Mouse (Mus musculus): ENCODE data around the gene Tgfbr3.
"Not testable (repeated sequence)": the region's sequence is repeated elsewhere in the genome, so short reads cannot be mapped to it uniquely, and the experiment has no call there.

Gene Tgfbr3

DNA sequence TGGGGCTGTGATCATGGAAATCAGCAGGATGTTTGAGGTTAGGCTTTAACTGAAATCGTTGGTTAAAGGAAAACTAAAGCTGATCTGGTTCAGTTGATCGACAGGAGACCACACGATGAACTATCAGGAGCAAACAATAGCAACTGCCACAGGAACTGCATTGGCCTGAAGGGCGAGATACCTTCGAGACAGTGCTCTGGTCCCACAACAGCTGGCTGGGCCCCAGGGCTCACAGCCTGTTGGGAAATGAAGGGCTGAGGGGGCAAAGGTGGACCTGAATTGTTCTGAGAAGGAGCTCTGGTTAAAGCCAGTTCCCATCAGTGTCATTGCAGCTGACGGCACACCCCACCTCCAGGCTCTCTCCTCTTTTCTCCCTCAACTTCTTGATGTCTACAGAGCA, 52.5 kb downstream of the Tgfbr3 start:
- no peak for DNase-seq

DNA sequence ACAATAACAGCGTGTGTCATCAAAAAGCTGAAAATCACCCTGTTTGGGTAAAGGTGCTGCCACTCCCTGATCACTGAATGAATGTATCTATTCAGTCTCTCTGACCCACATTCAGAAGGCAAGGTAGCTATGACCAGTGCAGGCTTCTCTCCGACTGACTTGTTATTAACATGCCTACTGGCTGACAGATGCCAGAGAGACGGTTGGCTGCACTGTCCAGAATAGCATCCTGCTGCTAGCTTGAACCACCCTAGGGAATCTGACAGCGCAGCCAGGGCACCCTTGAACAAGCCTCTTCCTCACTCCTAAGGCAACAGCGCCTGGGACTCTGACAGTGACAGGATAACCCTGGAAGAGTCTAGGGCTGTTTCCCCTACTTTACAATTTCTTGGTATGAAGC, 53.4 kb downstream of the Tgfbr3 start:
- DNase-seq = no peak

DNA sequence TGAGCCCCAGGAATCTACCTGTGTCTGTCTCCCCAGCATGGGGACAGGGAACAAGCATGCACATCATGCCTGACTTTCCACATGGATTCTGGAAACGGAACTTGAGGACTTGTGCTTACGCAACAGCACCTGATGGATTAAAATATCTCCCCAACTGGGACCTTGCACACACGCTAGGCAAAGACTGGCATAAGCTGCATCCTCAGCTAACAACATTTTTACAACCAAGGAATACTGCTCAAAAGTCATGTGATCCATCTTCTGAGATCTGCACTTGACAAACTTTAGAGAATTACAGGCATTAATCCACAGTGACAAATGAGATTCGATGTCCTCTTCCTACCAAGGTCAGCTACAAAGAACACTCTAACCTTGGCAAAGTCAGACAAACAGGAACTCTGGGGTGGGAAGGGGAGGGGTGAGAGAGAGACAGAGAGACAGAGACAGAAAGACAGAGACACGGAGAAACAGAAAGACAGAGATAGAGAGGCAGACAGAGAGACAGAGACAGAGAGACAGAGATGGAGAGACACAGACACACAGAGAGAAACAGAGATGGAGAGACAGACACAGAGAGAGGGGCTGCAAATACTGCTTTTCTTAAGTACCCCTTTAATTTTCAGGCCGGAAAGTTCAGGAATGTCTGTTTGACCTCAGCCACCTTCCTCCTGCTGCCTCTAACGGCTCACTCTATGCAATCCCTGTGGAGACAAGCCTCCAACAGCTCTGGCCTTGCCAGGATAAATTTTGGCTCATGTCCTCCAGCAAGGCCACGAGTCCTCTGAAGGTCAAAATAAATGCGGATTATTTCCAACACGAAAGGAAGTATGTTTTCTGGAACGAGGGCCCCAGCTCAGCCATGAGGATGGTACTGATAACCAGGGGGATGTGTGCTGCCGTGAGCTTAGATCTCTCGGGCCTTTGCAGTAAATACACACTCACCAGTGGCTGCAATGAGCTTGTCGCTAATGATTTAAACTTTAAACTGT, 55.8 kb downstream of the Tgfbr3 start:
- no peak for DNase-seq

DNA sequence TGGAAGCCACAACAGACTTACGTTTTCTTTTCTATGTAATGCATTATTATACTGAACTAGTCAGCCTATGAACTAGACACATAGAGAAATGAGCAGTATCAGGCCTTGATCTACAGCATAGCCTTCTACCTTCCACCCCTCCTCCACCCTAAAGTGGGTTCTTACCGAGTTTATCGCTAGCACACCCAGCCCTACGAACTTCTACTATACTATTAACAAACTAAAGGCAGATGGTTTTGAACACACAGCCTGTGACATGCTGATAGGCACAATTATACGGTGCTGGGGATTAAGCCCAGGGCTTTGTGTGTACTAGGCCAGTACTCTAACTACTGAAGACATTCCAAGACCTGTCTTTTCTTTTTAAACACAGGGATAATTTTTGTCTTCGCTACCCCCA, 59.2 kb downstream of the Tgfbr3 start:
- no peak for DNase-seq

DNA sequence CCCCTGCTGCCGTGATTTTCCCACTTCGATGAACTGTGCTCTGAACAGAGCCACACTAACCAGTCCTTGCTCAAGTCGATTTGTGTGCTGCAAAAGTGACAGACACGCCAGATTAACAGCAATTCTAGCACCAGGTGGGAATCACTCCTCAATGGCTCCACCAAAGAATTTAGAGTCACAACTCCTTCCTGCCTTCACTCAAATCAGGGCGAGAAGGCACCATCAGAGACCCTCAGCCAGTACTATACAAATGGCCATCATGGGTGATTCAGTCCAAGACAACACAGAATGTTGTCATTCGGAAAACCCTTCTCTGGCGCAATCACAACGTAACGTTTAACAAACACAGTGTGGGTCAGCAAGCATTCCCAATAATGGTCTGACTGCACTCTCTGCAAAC, 60.4 kb downstream of the Tgfbr3 start:
- no peak for DNase-seq

DNA sequence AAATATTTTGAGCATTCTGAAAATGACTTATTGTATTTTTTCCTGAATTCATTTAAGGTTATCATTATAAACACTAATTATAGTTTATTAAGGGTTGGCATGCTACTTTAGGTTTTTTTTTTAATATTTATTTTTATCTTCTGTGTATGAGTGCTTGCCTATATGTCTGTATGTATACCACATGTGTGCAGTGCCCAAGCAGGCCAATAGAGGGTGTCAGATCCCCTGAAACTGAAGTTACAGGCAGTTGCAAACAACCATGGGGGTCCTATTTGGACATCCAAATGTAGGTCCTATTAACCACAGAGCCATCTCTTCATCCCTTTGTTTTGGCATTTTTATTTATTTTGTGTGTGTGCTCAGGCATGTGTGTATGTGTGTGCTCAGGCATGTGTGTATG, 61.8 kb downstream of the Tgfbr3 start:
- DNase-seq = no peak

DNA sequence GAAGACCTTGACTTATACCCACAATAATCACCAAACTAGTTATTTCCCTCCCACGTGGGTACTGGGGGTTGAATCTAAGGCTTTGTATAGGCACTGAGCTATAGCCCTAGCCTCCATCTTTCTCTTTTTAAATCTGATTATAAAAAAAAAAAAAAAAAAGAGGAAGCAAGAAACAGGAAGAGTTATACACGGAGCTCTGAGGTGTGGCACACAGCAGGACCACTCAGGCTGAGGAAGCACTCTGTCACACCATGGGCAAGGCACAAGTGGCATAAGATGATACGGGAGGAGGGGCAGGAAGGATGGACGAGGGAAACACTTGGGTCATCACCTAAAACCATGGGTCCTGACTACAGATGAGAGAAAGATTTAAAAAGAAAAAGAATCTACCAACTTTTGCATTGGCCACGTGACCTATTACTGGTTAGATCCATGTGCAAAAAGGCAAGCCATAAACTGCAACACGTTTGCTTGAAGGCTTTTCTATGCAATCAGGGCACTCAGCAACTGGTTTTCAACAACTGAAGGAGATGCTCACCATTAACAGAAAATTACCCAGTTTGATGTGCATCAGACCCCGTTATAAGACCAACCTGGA, 64.5 kb downstream of the Tgfbr3 start:
- no peak for DNase-seq

DNA sequence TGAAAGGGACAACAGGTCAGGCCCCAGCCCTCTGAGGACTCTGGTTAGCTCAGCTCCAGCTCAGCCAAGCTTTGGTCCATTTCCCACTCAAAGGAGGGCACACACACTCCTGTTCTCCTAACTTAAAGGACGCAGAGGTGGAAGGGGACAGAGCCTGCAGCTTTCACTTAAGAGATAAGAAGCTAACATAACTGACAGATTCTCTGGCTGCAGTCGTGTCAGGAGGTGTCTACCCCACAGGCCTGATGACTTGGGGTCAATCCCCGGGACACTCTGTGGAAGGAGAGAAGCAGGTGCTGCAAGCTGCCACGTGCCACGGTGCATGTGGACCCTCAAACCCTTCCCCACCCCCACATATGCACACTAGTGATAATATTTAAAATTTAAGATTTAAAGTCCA, 65.3 kb downstream of the Tgfbr3 start:
- no peak for DNase-seq

DNA sequence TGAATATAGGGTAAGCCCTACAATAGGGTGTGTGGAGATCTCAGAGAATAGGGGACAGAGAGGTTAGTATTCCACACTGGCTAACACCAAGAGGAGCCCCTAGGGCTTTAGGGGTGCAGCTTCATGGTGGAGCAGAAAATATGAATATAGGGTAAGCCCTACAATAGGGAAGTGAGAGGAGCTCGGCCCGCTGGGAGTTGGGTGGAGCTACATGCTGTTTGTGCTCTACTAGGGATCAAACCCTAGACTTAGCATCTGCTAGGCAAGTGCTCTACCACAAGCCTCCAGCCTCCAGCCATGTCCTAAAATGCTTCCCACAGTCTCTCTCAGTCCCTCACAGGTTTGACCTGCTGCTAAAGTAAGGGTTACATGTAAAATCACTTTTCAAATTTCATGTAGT, 65.9 kb downstream of the Tgfbr3 start:
- DNase-seq = not testable (repeated sequence)

DNA sequence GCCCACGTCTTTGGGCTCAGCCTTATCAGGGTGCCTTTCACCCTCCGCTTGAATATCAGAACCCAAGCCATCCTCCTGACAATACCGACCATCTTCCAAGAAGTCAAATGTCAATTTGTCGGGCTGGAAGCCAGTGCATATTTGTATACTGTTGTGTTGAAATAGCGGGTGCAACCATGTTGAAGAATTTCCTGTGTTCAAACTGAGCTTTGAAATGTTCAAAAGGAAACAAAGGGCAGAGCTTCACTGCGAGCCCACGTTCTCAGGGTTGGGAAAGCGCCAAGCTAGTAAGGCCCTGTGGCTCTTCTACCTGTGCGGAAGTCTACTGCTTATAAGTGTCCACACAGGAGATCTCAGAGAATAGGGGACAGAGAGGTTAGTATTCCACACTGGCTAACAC, 66.4 kb downstream of the Tgfbr3 start:
- DNase-seq = no peak

DNA sequence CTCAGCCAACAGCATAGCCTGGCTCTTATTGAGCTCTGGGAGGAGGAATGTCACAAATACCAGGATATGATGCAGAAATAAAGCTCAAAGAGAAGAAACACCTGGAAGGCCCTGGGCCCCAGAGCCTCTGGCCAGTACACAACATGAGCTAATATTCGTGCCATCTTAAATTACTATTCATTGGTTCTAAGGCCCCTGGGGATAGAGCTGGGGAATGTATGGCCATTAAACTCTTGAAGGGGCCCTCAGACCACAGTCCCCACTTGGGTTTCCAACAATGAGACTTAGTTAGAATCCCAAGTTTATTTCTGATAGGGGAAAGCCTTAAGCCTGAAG, 66.8 kb downstream of the Tgfbr3 start:
- no peak for DNase-seq

DNA sequence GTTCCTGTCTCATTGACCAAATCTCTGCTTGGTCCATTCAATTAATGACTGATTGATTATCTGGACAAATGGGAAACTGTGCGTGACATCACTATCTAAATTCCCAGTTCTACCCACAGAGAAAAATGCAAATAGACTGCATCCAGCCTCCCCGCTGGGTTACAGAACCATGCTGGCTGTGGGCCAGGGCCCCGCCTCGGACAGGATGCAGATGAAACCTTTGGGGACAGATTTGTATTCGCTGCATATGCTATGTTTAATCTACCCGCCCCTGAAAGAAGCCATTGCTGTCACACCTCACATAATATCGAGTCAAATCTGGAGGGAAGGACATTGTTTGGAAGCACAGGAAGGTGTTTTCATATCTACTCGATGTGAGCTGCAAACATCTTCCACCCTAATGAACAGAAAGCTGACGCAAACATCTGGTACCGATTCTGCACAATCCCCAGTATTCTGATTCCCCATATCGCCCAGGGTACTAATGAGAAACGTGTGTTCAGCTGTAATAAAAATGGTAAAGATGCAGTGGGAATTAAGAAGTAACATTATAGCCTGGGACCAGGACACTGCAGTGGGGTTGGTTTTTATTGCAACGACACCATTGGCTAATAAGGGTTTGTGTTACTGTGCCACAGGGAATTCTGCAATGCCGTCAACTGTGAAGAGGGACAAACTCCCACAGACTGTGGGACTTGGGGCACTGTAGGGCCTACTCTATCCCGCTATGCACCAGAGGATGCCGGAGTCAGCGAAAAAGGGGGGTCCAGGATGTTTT, 67.3 kb downstream of the Tgfbr3 start:
- DNase-seq = no peak

DNA sequence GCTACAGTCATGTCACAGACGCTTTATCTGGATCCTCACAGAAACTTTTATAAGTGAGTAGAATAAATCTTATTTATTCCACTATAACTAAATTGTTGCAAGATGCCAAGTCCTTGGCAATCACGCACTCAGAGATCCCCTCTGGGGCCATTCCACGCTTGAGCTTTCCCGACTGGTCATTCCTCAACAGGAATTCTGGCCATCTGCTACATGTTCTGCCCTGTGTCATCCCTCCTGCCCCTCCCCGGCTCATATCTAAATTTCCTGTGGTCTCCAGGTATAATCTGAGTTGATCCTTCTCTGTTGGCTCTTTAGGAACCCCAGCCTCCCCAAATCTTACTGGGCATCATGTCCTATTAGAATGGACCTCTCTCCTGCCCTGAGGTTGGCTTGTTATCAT, 68.5 kb downstream of the Tgfbr3 start:
- no peak for DNase-seq

DNA sequence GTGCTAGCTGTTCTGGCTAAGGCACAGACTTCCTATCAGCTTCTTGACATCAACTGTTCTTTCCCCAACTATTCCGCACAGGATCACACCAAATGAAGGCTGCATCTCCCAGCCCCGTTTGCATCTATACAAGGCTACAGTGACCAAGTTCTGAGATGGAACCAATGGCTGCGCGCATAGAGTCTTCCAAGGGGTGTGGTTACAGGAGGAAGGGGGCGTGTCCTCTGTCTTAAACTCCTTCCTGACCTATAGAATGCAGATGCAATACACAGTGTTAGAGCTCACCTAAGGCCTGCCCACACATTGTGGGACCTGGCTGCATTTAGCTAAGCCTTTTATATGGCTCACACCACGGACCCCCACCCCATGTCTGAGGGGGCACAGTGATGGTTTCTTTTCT, 69.5 kb downstream of the Tgfbr3 start:
- DNase-seq = no peak

DNA sequence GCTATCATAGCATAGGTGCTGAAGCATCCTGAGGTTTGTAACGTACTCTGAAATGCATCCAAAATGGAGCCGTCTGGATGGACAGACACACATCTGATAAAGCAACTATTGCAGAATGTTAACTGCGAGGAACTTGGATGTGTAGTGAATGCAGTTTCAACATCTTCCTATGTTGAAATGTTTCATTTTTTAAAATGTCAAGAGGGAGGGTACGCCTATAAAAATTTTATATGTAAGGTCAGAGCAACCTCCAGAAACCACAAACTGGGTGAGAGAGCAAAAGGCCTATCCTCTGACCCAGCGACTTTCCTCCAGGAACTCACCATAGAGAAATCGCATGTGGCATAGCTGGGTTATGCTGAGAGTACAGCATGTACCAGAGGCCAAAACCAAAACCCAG, 70.1 kb downstream of the Tgfbr3 start:
- DNase-seq = no peak

DNA sequence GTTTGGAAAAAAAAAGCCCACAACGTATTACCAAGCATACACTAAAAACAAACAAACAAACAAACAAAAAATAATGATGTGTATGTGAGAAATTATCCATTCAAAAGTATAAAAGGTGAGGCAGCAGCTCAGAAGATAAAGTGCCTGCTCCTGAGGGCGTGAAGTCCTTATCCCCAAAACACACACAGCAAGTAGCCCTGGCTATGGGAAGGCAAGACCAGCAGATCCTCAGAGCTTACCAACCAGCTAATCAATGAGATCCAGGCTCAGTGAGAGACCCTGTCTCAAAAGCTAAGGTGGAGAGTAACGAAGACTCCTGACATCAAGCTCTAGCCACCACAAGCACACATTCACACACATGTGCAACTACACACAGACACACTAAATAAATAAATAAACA, 70.8 kb downstream of the Tgfbr3 start:
- DNase-seq = no peak

DNA sequence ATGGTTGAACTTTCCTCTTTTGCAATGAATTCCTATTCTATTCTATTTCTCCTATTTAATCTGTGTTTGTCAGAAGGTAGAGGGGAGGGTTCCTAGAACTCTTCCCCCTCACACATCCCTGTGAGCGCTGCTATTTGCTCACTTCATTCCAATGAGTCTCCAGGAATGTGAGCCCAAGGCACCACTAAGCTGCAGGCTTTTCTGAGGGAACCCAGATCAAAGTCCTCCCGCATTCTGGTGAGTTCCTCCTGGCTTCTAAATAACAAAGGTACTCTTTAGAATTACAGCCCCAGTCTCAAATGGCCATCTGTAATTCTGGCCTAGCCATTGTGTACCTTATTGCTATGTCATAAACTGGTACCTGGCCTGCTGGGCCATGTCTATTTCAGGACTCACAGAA, 72.3 kb downstream of the Tgfbr3 start:
- DNase-seq = no peak

DNA sequence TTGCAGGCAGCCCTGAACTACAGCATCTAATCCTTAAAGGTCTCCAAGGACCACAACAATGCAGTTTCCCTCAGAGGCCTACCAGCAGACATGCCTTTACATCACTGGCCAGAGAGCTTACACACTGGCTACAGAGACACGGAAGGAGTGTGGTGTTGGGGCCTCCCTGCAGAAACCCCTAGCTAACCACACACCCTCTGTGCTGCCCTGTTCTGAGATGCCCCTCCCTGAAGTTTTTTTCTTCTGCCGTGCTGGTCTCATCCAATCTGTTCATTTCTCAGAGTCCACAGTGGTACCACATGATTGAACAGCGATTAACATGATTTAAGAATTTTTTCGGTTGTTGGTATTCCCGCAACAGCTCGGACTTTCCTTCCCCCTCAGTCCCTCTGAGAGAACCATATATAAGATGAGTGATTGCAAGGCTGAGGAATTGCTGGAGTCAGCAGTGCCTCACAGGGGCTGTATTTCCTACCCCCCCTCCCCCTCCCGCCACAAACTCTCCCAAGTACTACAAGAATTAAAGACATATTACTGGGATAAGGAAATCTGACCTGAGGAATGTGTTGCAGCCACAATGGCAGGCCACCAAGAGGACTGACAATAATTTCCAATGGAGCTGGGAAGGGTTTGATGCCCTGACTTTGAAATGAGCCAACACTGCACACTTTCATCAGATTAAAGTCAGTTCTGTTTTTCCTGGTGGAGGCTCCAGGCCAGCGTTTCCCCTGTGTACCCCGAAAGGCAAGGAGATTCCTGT, 75.9 kb downstream of the Tgfbr3 start:
- DNase-seq = no peak

DNA sequence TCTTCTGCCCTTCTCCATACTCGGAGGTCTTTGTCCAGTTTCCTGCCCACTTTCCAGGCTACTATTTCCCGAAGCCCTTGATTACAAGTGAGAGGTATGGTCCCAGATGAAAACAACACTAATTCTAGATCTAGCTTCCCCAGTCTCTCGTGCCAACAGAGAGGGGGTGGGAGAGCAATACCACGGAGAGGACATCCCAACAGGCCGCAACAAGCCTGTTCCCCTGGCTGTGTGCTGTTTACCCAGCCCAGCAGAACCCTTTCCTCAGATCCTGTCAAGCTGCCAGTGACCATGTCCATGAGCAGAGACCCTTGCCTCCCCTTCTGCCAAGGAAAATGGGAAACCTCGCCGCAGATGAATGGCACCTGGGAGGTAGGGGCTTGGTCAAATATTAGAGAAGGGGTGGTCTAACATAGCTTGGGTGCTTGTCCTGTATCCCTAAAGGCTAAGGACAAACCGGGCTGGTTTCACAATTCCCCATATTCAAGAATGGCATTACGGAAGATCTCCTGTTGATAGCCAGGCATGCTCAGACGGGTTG, 77.5 kb downstream of the Tgfbr3 start:
- no peak for DNase-seq

DNA sequence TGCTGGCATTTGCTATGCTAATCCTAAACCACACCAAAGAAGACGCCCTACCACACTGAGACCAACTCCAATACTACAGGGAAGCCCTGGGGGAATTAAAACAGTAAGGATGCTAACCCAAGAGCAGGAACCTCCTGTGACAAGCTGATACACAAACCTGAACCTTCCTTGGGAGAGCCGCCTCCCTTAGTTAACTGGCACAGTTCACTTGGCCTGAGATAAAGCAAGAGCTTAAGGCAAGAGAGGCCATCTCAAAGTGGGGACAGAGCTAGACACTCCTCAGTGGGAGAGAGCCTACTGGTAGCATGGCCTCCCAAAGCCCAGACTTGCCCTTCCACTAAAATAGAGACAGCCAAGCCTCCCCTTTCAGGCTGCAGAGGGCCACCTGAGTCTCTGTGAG, 79.4 kb downstream of the Tgfbr3 start:
- DNase-seq = no peak

DNA sequence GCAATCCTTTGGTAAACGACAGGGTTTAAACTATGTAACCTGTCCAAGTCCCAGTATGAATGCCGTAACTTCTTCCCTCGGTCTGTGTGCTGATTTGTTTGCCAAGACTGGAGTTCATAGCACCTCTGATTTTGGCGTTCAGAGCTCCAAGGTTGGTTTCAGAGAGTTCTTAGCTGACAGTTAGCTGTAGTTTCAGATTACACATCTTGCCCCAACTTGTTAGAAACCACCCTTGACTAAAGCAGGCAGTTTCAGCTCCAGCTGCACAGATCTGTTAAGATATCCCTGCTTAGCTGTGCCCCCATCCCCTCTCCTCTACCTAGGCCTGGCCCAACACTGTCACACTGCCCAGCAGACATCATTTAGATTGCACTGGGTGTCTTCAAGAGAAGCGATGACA, 81.5 kb downstream of the Tgfbr3 start:
- DNase-seq = no peak

DNA sequence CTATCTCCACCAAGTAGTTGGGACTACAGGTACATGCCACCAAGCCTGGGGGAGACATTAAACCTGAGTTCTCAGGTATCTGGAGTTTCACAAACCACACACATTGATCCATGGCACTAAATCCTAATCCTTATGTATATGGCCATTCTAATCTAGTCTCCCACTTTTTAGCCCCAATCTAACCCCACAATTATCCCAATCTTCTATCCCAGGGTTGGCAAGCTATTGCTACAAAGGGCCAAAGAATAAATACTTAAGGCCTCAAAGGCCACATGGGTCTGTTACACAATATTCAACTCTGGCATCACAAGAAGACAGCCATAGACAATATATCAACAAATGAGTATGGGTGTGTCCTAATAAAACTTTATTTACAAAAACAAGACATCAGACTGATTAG, 85.1 kb downstream of the Tgfbr3 start:
- DNase-seq = no peak
